Mouse (Mus musculus) thymus, postnatal 25 days (tissue): ENCODE measurements around the gene B4galt3.
A peak's percentile ranks its signal among the peaks of the same experiment; 100 is the strongest.

Experiments
- DNase-seq: peaks from one replicate; pipeline ENCODE4 v3.0.0; 2022

The B4galt3 gene

GRCm38 (mm10) chr1:171265971-171266744 is 4.0 kb upstream of the B4galt3 start:
- no peak for DNase-seq

- DNase-seq = no peak
Measured at GRCm38 (mm10) chr1:171268341-171268740, 1.8 kb upstream of the B4galt3 start.

GRCm38 (mm10) chr1:171270573-171270900 is 409 bp downstream of the B4galt3 start:
- no peak for DNase-seq

- no peak for DNase-seq
Measured at GRCm38 (mm10) chr1:171271196-171271595, 1.1 kb downstream of the B4galt3 start.

- DNase-seq = no peak
Measured at GRCm38 (mm10) chr1:171271622-171272021, 1.5 kb downstream of the B4galt3 start.

GRCm38 (mm10) chr1:171272086-171272485 is 2.0 kb downstream of the B4galt3 start:
- DNase-seq = no peak

- DNase-seq = no peak
Measured at GRCm38 (mm10) chr1:171274171-171274570, 4.0 kb downstream of the B4galt3 start.

- DNase-seq = no peak
Measured at GRCm38 (mm10) chr1:171275144-171275734, 5.1 kb downstream of the B4galt3 start.

GRCm38 (mm10) chr1:171276110-171276748 is 6.1 kb downstream of the B4galt3 start:
- no peak for DNase-seq

- no peak for DNase-seq
Measured at GRCm38 (mm10) chr1:171277736-171278135, 7.6 kb downstream of the B4galt3 start.

- no peak for DNase-seq
Measured at GRCm38 (mm10) chr1:171278436-171278835, 8.3 kb downstream of the B4galt3 start.

GRCm38 (mm10) chr1:171279012-171279705 is 9.0 kb downstream of the B4galt3 start:
- no peak for DNase-seq

GRCm38 (mm10) chr1:171279721-171280120 is 9.6 kb downstream of the B4galt3 start:
- DNase-seq = no peak

GRCm38 (mm10) chr1:171280250-171280915 is 10.3 kb downstream of the B4galt3 start:
- DNase-seq = peak; percentile 13

GRCm38 (mm10) chr1:171280916-171281527 is 10.9 kb downstream of the B4galt3 start, which contains the start of gene Ppox:
Gene Ppox (minus strand): TSS chr1:171281186.
- DNase-seq = peak; percentile 88

GRCm38 (mm10) chr1:171281528-171281923 is 11.4 kb downstream of the B4galt3 start:
- DNase-seq = peak; percentile 84

- DNase-seq = no peak
Measured at GRCm38 (mm10) chr1:171282086-171282805, 12.1 kb downstream of the B4galt3 start.

- no peak for DNase-seq
Measured at GRCm38 (mm10) chr1:171283188-171284160, 13.3 kb downstream of the B4galt3 start.

- no peak for DNase-seq
Measured at GRCm38 (mm10) chr1:171284491-171284890, 14.4 kb downstream of the B4galt3 start.

GRCm38 (mm10) chr1:171285096-171285892 is 15.2 kb downstream of the B4galt3 start:
- no peak for DNase-seq
